Mouse (Mus musculus) thymus, postnatal 4 days (tissue): ENCODE measurements at regions not wholly inside any gene's neighbourhood (a gene's known extent, or its start where the extent isn't known, plus 50 kb on each side); places are given as distances from the start of the nearest gene placed in this dataset.

ENCODE experiments used
- DNase-seq: peaks from one replicate; pipeline ENCODE4 v3.0.0; 2021

DNA sequence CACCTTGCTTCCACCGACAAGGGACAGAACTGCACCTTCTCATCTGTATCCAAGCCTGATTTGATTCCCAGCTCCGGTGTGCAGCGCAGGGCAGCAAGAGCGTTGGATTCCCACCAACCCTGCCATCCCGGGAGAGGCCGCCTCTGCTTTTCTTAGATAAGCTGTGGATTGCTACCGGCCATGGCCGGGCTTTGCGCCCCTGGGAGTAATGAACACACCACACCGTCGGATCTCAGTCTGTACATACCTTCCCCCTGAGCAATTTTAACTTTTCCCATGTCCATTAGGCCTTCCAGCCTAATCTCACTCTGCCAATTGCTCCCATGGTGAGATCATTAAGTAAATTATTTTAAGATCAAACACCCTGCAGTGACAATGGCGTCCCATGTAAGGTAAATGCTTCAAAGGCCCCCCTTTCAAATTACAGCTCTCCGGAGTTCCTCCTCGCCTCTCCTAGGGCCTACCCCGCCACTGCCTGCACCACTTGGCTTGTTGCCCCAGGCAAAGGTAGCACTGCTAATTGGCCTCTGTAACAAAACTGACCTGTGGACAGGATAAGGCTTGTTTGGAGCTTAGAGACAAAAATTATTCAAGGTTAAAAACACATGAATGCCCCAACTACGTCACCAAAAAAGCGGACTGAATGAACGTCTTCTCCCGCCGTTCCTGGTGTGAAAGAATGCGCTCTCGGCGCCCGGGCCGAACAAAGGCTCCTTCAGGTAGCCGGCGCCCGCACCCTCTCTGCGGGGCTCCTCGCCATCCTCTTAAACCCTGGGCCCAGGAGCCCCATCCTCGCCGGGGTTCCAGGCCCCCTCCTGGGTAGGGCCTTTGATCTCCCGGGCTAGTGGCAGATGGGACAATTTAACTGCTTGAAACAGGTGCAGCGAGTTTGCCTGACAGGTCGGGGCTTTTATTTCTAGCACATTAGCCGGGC, 228.5 kb upstream of the Sp4 start:
- peak; percentile 10 for DNase-seq

GRCm38 (mm10) chr12:118521770-118522169, 220.5 kb upstream of the Sp4 start:
- DNase-seq = no peak

DNA sequence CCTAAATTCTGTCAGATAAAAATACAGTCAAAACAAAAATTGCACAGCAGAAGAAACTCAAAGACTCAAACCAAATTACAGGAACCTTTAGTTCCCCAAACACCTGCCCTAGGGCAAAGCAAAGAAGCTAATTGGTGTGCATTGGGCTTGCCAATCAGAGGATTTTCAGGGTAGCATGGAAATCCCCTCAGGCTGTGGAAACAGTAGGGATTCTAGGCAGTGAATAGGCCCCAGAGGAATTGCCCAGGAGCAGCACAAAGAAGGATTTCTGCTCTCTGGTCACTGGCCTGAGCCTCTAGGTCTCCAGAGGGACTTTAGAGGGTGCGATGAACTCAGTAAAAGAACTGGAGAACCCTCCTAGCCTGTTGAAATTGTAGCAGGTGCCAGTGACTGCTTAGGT, 220.1 kb upstream of the Sp4 start:
- no peak for DNase-seq

- no peak for DNase-seq
Observed at GRCm38 (mm10) chr12:118519801-118520327, 218.6 kb upstream of the Sp4 start.

- no peak for DNase-seq
Observed at GRCm38 (mm10) chr12:118510989-118511388, 209.7 kb upstream of the Sp4 start.

DNA sequence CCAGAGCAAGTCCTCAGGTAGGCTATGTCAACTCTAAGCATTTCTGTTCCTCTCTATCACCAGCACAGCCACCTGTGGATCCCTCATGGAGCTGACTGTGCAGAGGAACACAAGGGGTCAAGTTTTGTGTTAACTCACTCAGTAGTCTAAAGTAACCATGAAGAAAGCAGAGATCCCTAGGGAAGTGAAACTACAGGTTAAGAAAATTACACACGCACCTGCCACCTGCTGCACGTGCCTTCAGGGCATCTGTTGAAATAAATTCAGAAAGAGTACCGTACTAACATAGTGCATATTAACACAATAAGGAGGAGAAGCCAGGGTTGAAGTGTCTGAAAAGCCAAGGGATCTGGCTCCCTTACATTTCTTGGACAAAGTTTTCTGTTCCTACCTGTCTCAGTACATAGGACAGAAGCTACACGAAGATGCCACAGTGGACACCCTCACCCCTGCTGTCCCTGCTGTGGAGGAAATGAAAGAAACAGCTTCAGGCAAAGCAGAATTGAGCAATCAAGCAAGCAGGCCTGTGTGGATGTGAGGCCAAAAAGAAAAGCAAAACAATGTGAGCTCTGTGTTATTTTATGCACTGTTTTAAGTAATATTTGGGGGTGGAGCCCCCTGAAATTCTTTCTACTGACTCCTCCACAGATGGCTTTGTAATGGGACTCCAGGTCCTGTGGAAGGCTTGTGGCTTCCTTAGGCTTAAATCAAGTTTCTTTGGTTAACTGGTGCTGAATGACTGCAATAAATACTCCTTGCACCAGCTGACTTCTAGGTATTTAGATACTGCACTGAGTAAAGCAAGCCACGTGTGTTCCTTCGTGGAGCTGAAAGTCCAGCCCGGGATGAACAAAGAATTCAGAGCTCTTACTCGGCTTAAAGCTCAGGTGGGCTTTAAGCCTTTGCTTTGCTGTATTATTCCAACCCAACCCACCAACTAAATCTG, 208.0 kb upstream of the Sp4 start:
- no peak for DNase-seq

DNA sequence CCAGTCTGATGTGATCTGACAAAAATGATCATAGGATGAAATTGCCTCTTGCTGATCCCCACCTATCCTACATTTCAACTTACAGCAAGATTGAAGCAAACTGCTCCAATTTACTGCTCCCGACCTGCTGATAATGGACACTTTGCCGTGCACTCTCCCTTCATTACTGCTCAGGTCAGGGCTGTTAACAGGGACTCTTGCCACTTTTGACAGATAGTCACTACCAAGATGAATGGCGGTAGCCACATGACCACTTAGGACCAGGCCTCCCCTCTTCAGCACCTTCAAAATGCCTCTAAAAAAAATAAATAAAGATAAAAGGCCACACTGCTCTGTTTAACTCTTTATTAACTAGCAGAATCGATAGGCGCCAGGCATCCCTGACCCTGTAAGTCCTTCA, 199.2 kb upstream of the Sp4 start:
- no peak for DNase-seq

DNA sequence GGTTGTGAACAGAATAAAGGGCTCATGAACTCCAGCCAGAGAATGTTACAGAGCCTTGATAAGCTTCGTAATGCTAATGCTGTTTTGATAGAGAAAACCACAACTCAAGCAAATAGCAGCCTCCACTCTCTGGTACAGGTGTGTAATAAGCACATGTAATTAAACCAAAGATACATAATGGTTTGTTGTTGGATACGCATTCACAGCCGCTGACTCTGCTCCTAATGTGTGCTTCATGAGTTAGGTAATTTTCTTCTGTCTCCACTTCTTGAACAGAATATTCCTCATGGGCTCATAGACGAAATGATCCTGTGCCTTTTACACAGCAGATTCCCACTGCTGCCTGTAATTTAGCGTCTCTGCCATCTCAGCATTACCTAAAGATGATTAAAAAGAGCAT, 186.8 kb upstream of the Sp4 start:
- DNase-seq = no peak

DNA sequence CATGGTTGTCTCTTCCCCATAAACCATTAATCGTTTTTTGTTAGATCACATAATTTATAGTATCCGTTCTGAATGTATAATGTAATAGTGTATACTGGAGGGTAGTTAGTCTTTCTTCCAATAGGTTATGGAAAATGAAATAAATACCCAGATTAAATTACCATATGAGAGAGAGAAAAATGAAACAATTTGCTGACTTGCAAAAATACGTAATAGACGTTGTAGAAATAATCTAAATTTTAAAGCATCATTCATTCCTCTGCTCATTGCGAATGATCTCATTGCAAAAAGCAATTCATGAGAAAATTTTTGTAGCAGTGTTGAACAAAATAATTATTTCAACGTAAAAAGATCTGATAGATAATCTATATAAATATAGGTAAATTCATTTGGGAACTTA, 185.2 kb upstream of the Sp4 start:
- DNase-seq = no peak

- no peak for DNase-seq
Observed at GRCm38 (mm10) chr12:118481347-118481746, 180.1 kb upstream of the Sp4 start.

GRCm38 (mm10) chr12:118474732-118475131, 173.5 kb upstream of the Sp4 start:
- DNase-seq = no peak

- DNase-seq = no peak
Observed at GRCm38 (mm10) chr12:118466837-118467236, 165.6 kb upstream of the Sp4 start.

GRCm38 (mm10) chr12:118457493-118458408, 156.5 kb upstream of the Sp4 start:
- peak; percentile 69 for DNase-seq

- no peak for DNase-seq
Observed at GRCm38 (mm10) chr12:118455609-118456008, 154.4 kb upstream of the Sp4 start.

- no peak for DNase-seq
Observed at GRCm38 (mm10) chr12:118439626-118440025, 138.4 kb upstream of the Sp4 start.

DNA sequence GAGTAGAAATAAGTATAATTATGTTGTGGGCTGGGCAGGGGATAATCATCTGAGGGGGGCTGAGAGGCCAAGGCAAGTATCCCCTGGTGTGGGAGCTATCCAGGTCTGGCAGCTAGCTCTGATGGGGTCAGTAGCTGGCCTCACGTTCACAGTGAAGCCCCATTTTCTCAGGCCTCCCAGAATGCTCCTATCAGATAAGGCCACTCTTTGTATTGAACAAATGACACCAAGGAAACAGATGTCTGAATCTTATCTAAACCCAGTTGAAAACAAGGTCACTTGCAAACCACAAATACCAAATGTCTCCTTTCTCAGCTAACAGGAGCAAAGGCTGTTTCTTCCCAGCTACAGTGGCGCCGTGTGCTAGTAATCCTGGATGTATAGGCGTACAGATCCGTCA, 137.6 kb upstream of the Sp4 start:
- no peak for DNase-seq

DNA sequence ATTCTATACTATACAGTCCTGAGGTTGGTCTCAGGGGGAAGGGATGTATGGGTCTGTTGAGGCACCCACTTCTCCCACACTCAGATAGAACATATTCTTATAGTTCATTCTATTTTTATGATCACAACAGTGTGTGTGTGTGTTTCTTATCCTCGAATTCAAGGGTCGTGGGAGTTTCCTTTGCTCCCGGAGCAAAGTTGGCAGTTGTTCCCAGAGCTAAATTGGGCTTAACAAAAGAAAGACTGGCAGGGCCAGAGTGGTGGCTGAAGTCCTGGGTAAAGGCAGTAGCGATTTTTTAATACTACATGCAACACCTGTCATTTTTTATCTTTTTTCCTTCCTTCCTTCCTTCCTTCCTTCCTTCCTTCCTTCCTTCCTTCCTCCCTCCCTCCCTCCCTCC, 131.5 kb upstream of the Sp4 start:
- DNase-seq = no peak

DNA sequence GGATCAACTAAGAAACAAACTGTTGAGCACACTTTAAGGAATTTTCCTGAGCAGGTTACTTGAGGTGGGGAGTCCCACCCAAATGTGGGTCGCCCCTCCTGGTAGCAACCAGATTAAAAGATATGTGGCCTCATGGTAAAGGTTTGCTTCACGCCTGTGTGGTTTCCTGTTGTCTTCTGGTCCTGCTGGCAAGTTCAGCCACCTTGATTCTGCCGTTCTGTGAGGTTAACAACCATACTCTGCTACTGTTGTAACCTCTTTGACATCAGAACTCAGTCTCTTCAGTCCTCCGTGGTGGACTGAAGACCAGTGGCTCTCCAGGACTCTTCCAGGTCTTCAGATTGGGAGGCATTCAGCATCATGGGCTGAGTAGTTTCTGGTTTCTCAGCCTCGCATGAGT, 127.1 kb upstream of the Sp4 start:
- peak; percentile 10 for DNase-seq

- DNase-seq = no peak
Observed at GRCm38 (mm10) chr12:118415956-118416355, 114.7 kb upstream of the Sp4 start.

DNA sequence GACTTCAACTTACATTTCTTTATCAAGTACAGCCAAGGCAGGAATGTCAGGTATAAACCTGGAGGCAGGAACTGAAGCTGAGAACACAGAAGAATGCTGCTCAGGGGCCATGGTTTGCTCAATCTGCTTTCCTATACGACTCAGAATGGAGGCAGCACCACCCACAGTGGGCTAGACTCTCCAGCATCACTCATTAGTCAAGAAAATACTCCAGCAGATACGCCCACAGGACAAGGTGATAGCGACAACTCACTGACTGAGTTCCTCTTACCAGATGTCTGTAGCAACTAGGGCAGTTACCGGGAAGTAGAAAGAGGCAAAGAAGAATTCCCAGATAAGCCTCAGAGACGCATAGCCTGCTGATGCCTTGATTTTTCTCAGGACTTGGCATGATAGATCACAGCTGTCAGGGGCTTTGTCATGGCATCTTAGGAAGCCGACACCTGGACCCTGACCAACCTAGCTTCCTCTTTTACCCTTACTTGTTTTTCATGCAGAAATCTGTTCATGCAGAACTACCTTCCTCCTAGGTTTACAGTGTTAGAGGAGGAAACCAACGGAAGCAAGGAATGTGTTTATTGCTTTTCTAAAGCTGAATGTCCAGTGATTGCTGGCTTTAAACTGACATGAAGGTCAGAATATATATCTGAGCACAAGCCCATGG, 110.7 kb upstream of the Sp4 start:
- DNase-seq = no peak

GRCm38 (mm10) chr12:118410917-118411316, 109.7 kb upstream of the Sp4 start:
- DNase-seq = no peak

GRCm38 (mm10) chr12:118405135-118405534, 103.9 kb upstream of the Sp4 start:
- no peak for DNase-seq
